Mouse (Mus musculus) testis, postnatal 14 days (tissue): ENCODE measurements at regions not wholly inside any gene's neighbourhood (a gene's known extent, or its start where the extent isn't known, plus 50 kb on each side); places are given as distances from the start of the nearest gene placed in this dataset.
A peak's percentile ranks its signal among the peaks of the same experiment; 100 is the strongest.

Source experiments
- DNase-seq: peaks from one replicate; pipeline ENCODE4 v3.0.0; 2021; ENCODE audit warnings: low spot score

DNA sequence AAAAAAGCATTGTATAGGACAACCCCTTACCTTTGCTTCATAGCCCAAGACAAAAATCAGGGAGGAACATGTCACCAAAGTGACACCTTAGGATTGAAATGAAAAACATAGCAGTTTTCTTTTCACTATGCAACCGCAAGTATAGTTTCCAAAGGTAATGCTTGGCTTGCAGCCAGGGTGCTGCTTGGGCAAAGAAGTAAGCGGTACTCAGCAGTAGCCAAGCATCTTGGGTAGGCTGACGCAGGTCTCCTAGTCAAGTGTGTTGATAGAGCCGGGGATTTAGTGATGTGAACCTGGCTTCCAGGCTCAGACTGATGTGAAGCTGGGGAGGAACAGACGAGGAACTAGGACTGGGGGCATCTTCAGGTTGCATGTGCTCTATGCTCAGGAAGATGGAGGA is 138.3 kb upstream of the Cadm1 start:
- DNase-seq, result no peak

DNA sequence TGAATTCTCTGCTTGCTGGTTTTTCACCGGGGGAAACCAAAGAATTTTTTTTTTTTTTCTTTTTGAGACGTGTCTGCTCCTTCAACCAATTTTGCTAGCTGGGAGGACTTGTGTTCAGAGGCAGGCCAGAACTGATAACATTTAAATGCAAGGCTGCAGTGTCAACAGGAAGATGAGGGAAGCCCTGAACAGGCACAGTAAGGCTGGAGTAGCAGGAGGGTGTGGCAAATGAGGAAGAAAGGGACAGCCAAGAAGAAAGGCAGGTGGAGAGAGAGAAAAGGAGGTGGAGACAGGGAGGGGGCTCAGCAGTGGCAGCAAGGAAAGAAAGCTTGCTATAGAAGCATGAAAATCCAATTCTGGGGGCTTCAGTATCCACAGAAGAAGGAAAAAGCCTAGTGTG is 130.4 kb upstream of the Cadm1 start:
- DNase-seq, result no peak

DNA sequence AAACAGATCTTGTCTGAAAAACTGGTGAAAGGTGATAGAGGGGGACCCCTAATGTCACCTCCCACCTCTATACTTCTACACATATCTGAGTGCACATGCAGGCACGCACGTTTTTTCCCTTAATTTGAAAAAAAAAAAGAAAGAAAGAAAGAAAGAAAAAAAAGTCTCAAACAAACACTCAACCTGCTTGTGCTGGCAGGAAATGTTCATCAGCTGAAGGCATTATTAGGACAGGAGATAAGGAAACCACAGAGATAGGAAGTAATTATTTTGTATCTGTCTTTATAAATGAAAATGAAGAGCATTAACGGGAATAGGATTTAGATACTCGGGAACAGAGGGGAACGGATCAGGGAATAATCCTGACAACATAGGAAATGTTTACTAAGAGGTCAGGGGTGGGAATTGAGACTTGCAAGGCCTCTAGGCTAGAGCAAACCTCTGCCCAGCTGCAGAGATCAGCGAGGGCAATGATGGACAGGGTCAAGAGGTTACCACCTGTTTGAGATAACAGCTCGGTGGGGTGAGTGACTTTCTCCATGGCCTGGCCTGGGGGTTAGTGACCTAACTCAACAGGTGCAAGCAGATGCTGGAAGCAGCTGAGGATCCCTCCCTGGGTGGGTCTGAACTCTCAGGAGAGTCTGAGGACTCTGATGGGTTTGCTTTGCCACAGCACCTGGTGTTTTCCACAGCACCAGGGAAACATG is 129.7 kb upstream of the Cadm1 start:
- DNase-seq, result no peak

DNA sequence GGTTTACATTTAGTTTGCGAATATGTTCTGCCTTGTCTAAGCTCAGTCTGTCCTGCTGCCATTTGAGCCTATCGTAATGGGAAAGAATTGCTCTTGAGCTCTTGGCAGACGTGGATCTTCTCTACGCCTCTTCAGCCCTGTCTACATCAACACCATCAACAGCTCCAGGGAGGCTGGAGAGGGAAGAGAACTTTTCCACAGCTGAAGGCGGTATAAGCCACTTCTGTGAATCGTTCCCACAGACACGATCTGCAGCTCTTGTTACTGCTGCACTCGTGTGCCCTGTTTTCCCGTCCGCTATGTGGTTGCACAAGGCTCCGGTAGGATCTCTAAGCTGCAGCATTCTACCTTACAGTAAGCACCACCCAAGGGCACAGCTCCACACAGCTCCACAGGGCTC is 128.5 kb upstream of the Cadm1 start:
- no peak for DNase-seq

DNA sequence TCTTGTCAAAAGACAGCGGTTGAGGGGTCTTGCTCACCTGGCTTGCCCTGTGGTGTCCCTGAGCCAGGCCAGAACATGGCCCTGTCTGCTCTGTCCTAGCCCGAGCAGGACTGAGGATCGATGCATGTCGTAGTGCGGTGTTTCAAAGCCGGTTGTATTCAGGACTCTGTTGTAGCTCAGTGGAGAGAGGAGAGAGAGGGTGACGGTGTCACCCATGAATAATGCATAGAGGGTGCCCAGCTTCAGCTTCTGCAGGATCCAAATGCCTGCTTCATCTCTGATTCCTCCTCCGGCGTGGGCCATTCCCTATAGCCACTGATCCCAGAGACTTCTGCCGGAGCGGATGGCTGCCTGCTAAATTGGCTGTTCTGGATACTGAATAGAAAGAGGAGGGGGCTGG is 126.7 kb upstream of the Cadm1 start:
- no peak for DNase-seq

DNA sequence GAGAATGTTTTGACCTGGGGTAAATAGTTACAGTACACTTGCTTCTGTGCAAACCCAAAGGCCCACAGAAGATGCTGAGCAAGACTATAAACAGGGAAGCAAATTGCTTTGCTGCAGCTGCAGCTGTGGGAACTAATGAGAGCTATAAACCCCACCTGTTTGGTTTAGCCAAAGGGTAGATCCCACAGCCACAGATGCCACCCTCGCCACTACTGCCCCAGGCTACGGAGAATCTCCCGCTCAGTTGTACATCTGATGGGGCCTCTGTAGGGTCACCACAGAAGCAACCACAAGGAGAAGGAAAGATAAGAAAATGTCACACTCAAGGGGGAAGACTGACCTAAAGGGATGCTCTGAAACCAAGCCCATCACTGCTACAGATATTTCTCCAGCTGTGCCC is 125.2 kb upstream of the Cadm1 start:
- no peak for DNase-seq

DNA sequence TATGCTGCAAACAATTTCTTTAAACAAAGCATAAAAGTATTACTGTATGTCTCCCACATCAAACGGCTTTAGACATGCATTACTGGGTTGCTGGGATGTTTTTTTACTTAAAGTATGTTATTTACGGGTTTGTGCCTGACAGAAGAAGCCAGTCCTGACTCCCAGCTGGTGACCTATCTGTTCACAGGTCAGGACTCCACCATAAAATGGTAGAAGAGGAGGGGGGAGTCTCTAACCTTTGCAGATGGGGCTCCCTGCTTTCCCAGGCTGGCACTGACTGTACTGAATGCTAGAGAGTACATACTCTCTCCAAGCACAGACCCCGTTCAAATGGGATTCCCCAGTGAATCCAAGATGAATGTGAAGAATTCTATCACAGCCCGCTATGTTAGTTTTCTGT is 124.4 kb upstream of the Cadm1 start:
- no peak for DNase-seq

DNA sequence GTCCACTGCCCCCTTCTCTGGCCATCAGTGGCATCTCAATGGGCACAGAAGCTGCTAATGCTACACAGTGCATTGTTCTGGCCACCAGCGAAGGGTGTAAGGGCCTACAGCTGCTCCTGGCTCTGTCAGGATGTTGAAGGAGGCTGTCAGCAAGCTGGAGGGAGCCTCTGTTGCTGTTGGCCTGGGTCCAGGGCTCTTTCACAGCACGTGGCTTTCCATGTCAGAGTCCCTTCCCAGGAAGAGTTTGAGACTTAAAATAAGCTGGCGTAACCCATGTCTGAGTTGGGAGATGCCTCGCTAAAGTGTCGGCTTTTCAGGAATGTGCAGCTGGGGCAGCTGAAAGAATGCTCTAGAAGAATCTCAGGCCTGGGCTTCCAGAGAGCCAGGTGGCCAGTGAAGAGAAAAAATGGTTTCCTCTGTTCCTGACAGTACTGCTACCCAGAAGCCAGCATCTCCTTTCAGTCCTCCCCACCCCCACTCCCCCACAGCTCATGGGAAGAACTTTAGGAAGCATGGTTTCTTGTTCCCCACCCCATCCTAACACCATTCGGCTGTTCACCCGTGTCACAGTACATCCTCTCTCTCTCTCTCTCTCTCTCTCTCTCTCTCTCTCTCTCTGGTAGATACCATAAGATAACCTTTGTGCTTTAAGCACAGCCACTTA is 122.8 kb upstream of the Cadm1 start:
- DNase-seq, result peak; percentile 15

DNA sequence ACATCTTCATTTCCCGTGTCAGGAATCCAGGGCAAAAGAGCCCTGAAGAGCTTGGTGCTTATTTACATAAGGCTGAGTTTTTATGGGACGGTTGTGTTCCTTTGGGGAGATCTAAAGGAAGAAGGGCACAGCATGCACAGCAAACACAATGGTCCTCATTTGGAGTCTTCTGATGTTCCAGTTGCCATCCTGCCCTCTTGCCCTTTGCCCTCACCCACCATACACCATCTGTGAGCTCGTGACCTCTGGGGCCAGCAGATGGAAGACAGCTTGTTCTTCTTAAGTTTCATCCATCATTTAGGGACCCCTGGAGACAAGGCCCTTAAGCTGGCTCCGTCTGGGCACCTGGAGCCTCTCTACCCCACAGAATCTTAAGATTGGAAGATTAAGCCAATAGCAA is 121.9 kb upstream of the Cadm1 start:
- no peak for DNase-seq

DNA sequence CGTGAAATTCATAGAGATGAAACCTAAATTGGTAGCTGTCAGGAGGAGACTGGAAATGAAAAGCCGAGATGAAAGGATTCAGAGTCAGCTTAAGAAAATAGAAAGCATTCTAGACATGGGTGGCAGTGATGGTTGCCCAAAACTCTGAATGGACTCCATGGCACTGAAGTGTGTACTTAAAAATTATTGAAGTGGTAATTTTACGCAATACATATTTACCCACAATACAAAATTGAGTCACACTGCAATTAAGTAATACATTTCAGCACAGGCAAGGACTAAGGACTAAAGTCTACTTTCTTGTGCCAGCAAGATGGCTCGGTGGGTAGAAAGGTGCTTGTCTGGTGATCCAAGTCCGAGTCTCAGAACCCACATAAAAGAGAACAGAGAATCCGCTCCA is 120.4 kb upstream of the Cadm1 start:
- DNase-seq, result no peak

DNA sequence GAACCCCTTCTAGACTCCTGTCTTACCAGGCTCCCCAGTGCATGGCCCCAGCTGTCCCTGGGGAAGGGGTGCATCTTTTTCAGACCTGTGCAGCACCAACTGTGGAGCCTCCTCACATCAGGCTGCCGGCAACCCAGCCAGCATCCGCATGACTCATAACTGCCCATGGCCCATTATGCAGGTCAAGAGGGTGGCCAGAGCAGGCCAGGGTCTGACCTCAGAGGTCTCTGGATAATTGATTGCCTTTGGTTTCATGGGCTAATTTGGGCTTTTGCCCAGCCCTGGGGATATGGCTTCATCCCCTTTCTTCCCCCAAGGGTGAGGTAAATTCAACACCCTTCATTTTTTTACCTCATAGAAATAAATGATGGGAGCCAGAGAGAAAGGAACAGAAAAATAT is 117.2 kb upstream of the Cadm1 start:
- no peak for DNase-seq

DNA sequence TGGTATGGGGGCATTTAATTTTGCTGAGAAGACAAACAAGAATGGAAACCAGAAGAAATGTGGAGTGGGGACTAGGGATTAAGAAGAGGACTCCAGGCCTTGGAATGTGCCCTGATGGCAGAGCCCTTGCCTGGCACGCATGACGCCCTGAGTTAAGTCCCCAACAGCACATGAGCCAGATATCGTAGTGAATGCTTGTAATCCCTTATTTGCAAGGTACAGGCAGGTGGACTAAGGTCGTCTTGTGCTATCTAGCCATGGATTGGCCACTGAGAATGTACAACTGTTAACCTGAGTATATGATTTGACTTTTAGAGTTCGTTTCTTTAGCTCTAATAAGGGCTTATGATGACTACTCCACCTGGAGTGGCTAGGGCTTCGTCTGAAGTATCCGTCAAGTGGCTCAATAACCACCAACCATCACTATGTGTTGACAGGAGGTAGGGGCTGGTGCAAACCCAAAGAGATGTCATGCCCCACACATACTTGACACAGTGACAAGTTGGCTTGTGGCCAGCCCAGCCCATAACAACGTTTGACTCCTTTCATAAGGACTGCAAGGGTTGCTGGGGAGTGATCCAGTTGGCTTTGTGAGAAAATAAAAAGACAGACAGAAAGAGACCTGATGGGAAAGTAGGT is 115.5 kb upstream of the Cadm1 start:
- DNase-seq, result no peak

DNA sequence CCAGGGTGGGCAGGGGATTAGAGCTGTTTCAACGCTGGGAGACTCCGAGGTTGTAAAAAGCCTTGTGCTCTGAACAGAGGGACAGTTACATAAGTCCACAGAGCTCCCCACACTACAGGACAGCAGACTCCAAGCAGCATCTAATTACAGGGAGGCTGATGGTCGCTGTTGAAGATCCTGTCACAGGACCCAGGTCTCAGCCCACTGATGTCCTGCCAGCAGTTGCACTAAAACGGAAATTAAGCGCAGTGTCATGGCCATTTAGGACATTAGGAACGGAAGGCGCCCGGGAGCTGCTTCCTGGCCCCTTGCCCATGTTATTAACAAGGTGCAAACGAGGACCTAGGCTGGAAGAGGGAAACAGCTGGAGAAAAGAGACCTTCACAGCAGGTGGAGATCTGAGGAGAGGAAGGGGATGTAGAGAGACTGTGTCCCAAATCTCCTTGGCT is 107.8 kb upstream of the Cadm1 start:
- peak; percentile 34 for DNase-seq

DNA sequence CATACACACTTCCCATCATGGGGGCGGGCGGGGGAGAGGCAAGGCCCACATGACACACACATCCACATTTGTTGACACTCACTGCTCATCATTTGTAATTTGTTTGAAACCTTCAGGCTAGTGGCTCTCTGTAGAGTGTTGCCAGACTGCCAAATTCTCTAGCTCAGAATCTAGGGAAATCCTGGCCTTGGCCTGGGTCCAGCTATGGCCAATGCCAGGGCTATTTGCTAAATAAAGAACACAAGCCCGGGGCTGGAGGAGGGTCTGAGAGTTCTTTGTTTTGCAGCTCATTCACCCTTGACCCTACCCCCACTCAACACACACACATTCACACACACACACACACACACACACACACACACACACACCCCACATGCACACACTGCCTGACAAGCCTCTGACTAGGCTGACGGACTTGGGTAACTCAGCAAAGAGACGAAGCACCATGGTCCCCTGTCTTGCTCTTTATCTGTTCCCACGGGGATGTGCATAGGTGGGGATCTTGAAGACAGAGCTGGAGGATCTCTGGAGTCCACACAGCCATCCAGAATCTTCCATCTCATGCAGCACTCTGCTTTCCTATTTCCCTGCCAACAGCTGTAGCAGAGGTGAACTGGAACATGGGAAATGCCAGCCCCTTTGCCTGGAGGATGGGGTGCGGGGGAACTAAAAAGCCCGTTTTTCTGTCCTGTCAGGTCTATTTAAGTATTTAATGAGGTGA is 107.1 kb upstream of the Cadm1 start:
- DNase-seq, result peak; percentile 72

DNA sequence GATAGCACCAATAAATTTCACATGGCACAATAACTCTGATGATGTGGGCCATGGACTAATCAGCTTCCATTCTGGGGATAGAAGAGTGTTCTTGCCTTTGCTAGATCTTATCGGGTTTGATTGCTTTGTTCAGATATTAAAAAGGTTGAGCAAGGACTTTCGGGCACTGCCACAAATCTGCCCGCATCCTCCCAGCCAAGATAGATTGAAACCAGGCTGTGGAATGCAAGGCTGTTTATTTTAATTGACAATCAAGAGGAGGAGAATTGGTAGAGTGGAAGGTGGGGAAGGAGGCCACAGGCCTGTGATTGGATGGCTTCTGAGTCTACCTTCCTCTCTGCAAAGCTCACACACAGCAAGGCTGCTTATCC is 106.5 kb upstream of the Cadm1 start:
- DNase-seq, result no peak

DNA sequence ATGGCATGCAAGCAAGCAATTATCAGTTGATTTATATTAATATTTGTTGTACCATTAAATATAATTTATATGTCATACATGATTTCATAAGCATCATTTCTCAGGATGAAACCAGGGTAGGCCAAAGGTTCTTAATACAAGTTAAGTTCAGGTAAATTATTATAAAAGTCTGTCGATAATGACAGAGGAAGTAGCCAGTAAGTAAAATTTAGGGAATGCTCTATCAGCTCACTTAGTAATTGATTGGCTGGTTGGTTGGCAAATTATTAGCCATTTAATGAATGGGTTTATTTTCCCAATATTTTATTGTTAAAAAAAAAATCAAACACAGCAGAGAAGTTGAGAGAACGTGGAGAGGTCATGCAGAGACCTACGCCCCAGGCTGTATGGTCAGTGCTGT is 105.8 kb upstream of the Cadm1 start:
- no peak for DNase-seq

DNA sequence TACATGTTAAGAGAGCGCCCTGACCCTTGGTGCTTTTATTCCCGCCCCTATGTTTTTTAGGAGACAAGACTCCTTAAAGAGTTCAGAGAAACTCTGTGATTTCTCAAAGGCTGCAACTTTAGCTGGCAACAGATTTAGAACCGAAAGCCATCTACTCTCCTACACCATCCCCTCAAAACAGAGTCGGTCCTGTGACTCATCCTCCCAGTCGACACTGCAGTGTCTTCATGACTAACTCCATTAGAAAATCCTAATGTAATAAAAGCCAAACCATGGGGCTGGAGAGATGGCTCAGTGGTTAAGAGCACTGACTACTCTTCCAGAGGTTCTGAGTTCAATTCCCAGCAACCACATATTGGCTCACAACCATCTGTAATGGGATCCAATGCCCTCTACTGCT is 103.3 kb upstream of the Cadm1 start:
- DNase-seq, result no peak

DNA sequence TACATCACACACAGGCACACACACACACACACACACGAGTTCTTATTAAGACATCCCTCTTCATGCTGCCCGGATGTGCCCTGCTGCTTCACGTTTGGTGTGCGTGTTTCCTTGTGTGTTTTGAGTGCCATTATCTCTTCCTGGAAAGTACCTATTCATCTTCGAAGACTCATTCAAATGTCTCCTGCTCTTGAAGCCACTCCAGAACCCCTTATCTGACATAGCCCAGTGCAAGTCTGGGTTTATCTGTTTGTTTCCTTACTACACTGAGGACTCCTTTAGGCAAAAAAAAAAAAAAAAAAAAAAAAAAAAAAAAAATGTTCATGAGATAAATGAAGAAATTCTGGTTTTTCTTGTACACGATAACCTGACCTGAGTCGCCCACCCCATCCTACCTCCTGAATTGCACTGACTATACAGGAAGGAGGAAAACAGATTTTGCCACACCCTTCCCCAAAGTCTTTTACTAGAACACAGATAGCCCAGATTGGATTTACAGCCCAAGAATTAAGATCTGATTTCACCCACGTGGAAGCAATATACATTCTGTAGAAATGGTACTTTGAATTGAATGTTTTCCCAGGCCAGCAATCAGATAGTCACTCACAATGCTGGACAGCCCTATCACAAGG is 101.1 kb upstream of the Cadm1 start:
- no peak for DNase-seq

DNA sequence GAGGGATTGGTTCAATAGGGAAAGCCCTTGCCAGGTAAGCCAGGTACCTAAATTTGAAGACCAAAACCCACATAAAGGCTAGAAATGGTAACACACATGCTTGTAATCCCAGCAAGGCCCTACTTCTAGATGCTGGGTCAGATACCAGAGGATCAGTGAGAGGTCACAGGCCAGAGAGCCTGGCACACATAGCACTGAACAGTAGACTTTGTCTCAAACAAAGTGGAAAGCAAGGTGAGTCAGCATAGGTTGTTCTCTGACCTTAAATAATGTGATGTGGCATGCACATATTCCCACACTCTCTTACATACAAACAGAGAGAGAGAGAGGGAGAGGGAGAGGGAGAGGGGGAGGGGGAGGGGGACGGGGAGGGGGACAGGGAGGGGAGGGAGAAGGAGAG is 100.3 kb upstream of the Cadm1 start:
- no peak for DNase-seq

DNA sequence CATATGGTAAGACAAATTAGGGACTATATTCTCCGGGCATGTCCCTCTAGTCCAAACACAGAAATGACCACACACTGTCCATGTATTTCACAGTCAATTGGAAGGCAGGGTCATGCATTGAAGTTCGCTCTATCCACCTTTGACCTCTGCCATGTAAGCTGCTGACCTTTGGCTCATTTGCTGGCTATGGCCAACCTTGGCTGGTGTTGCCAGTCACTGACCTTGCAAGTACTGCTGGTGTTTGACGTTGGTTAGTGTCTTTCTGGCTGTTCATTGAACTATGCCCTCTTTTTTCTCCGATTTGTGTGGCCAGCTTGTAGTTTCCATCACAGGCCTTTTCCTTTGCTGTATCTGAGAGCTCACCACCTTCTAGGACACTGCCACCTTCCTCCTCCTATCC is 97.3 kb upstream of the Cadm1 start:
- DNase-seq, result no peak

DNA sequence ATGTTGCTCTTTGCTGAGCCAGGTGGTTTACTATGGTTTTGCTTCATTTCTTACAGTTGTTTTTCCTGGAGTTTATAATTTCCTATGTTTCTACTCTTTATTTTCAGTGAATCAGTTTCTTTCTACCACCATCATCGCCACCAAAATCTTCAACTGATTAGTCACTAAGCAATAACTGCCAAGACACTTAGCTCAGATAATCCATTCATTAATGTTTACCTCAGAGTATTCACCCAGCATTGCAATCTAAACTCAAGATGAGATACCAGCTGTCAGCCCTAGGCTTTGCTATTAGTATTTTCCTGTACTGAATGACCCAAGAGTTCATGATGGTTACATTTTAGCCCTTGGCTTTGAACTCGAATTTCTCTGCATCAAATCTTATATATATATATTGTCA is 96.8 kb upstream of the Cadm1 start:
- DNase-seq, result no peak

DNA sequence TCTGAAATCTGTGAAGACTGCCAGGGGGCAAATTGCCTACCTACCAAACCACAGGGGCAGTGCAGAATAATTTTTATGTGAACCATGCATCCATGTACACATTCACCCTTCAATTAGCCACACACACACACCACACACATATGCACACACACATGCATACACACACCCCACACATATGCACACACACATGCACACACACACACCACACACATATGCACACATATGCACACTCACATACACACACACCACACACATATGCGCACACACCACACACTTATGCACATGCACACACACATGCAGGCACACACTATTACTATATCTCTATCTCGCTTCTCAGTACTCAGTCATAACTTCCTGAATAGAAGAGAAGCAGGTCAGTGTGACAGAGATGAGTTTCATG is 95.9 kb upstream of the Cadm1 start:
- no peak for DNase-seq

DNA sequence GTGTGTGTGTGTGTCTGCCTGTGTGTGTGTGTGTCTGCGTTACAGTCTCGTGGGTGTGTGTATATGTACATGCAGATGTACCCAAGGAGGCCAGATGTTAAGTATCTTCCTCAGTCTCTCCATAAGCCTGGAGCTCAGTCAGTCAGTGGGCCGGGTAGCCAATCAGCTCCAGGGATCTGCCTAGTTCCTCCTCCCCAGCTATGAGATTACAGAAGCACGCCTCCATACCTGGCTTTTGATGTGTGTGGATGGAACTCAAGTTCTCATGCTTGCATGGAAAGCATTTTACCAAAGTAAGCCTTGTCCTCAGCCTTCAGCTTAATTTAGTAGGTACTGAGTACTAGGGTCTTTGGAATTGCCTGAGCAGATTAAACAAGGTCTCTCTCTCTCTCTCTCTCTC is 91.0 kb upstream of the Cadm1 start:
- DNase-seq, result no peak
